Comparison of ENCODE assay signal across 8 mouse cellular contexts in the genomic region with DNA sequence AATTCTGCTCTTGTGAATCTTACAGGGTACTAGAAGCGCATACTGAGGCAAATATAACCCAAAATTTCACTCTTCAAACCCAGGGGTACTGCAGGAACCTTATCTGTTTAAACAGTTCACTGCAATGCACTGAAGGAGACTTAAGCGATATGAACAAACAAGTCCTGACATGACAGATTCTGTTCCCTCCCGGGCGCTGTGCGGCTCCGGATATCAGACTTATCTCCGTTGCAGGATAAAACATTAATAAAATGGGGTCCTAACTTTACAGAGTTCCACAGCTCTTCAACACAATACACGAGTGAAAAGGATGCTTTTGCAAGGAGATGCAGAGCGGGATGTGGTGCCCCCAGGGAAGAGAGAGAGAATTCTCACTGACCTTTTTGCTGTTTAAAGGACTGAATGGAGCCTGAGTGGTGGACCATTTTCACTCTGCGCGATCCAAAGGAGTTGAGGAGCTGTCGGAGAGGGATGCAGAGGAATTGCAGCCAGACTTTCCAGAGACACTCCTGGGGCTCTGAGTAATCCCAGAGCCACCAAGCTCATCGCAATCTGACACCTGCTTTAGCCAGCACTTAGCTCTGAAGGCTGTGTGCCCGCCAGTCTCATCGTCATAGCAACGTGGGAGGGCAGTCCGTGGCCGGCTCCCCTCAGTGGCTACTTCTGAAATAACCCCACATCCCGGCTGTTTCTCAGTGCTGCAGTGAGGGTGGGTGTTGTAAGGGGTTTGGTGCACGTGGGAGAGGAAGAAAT. TPM values are rescaled to one million over a fixed set of nuclear protein-coding genes. Genes with fewer than 3 reads are reported as not detected.
DNase-seq lines count a peak whose midpoint lies in the region; ATAC-seq lines count a peak whose summit lies in the region.

No protein-coding gene starts in this region.

- peak; percentile 78 for ATAC-seq in intestine, embryonic 14.5 days (replicated peaks; ENCODE audit: low FRiP score, low TSS enrichment, low read depth)
- ATAC-seq in liver, embryonic 11.5 days (replicated peaks; ENCODE audit: low FRiP score), result peak; percentile 56

- no peaks in the 10 kb centered on the region for H3K36me3 ChIP-seq in intestine, embryonic 14.5 days (ENCODE audit: control insufficient read depth, insufficient read depth, low read length)
- no peaks in the 10 kb centered on the region for H3K36me3 ChIP-seq in liver, embryonic 11.5 days (ENCODE audit: control insufficient read depth, insufficient read depth, low read length)

- peak; percentile 7 to 10 for DNase-seq in heart, adult 18-20 months
- no peak for DNase-seq in heart, adult 8-10 months (ENCODE audit: low spot score)
- DNase-seq in cerebellum, postnatal 36 days, result peak; percentile 77 to 78
- DNase-seq in gastrocnemius, adult 18-20 months (ENCODE audit: low spot score), result peak; percentile 3
- peak; percentile 55 for DNase-seq in intestine, embryonic 14.5 days (ENCODE audit: low spot score)
- peak; percentile 30 for DNase-seq in liver, embryonic 11.5 days (ENCODE audit: low spot score)
- DNase-seq in right cerebral cortex, postnatal 14 days, result peak; percentile 58
- DNase-seq in spleen, postnatal 14 days (ENCODE audit: low spot score in 2 of 2), result no peak

- no peak overlapping the region for H3K9ac ChIP-seq in intestine, embryonic 14.5 days (ENCODE audit: low read length)
- H3K9ac ChIP-seq in liver, embryonic 11.5 days (ENCODE audit: low read depth, low read length), result no peak overlapping the region

- H3K9me3 ChIP-seq in intestine, embryonic 14.5 days (ENCODE audit: control insufficient read depth, low read length), result no peaks in the 10 kb centered on the region
- no peaks in the 10 kb centered on the region for H3K9me3 ChIP-seq in liver, embryonic 11.5 days (ENCODE audit: control insufficient read depth, low read length)

- H3K27me3 ChIP-seq in intestine, embryonic 14.5 days (replicated peaks; ENCODE audit: control insufficient read depth, insufficient read depth, low read length), result no peaks in the 10 kb centered on the region
- no peaks in the 10 kb centered on the region for H3K27me3 ChIP-seq in liver, embryonic 11.5 days (replicated peaks; ENCODE audit: control insufficient read depth, insufficient read depth, low read length)

- no peak overlapping the region for H3K27ac ChIP-seq in intestine, embryonic 14.5 days (ENCODE audit: low read depth)
- no peak overlapping the region for H3K27ac ChIP-seq in liver, embryonic 11.5 days (ENCODE audit: low read depth, low read length)

- H3K4me3 ChIP-seq in intestine, embryonic 14.5 days (ENCODE audit: low read depth, low read length), result peak overlapping the region; percentile 29
- peak overlapping the region; percentile 17; the same call in 1 of the 2 replicates for H3K4me3 ChIP-seq in liver, embryonic 11.5 days (ENCODE audit: low read depth, low read length)

- peak overlapping the region; percentile 54 for H3K4me2 ChIP-seq in intestine, embryonic 14.5 days (ENCODE audit: low read length)
- peak overlapping the region; percentile 50 for H3K4me2 ChIP-seq in liver, embryonic 11.5 days

- no peaks in the 10 kb centered on the region for H3K4me1 ChIP-seq in intestine, embryonic 14.5 days (replicated peaks; ENCODE audit: control insufficient read depth, insufficient read depth, low read length)
- no peaks in the 10 kb centered on the region for H3K4me1 ChIP-seq in liver, embryonic 11.5 days (replicated peaks; ENCODE audit: control insufficient read depth, insufficient read depth, low read length)

- WGBS in intestine, embryonic 14.5 days, result 3% methylated on average over 20 of the region's 20 CpGs
- 12% methylated on average over 20 of the region's 20 CpGs for WGBS in liver, embryonic 11.5 days

RNA-seq across cellular contexts. Expression of gene Ano3, which starts 0.9 kb away (rescaled TPM):
- total RNA-seq in heart, adult 18-20 months (2021), result under 1 TPM; 0.15 to 0.18 TPM
- under 1 TPM; 0.13 to 0.47 (median 0.14) TPM for total RNA-seq in heart, adult 8-10 months (2022)
- under 1 TPM; 0.05 to 0.07 TPM for total RNA-seq in gastrocnemius, adult 18-20 months (2021)
- polyA plus RNA-seq in intestine, embryonic 14.5 days (2014; fragmentation: Nextera tagmentation; extraction: Ambion mirVana), result 0.09 and 0.30 TPM in 2 replicates
- polyA plus RNA-seq in liver, embryonic 11.5 days (2014; fragmentation: Nextera tagmentation; extraction: Ambion mirVana), result 0.18 TPM in 1 of 2 replicates, not detected in the other

Comparison
In these comparisons a context has a peak if more than half of its experiments do, and no peak if none do; other contexts are left out.
1. DNase-seq: peak in heart, adult 18-20 months (2 of 2), cerebellum, postnatal 36 days (2 of 2), gastrocnemius, adult 18-20 months (single experiment), intestine, embryonic 14.5 days (single experiment), liver, embryonic 11.5 days (single experiment) and right cerebral cortex, postnatal 14 days (single experiment); none in heart, adult 8-10 months (single experiment) and spleen, postnatal 14 days (0 of 2).